Mouse (Mus musculus) adrenal gland, postnatal 25 days (tissue): Measurements from ENCODE around the gene Ampd1. TPM values are rescaled to one million over a fixed set of nuclear protein-coding genes. Genes with fewer than 3 reads are reported as not detected.
A peak's percentile ranks its signal among the peaks of the same experiment; 100 is the strongest.

Experiments
- DNase-seq: peaks from one replicate; pipeline ENCODE4 v3.0.0; 2021; ENCODE audit warnings: mixed read lengths
- total RNA-seq: library from RNA; stranded (reverse); gene quantifications from 2 replicates; pipeline ENCODE4 v1.2.3, GENCODE M21; 2021

Ampd1 gene
- total RNA-seq, 1 experiment from 2014 or later = not detected

- DNase-seq = peak; percentile 95
Observed at GRCm38 (mm10) chr3:103102454-103103390, 28.9 kb downstream of the Ampd1 start, which contains the start of gene Dennd2c. Gene Dennd2c (plus strand): TSS chr3:103102604.

- no peak for DNase-seq
Observed at GRCm38 (mm10) chr3:103107565-103108240, 33.9 kb downstream of the Ampd1 start.

GRCm38 (mm10) chr3:103112216-103112615, 38.4 kb downstream of the Ampd1 start:
- DNase-seq = no peak

GRCm38 (mm10) chr3:103123636-103124035, 49.8 kb downstream of the Ampd1 start:
- DNase-seq = no peak

GRCm38 (mm10) chr3:103126138-103126537, 52.3 kb downstream of the Ampd1 start:
- DNase-seq = no peak

GRCm38 (mm10) chr3:103127177-103127576, 53.4 kb downstream of the Ampd1 start:
- DNase-seq = no peak

GRCm38 (mm10) chr3:103127721-103128120, 53.9 kb downstream of the Ampd1 start:
- DNase-seq = no peak

- no peak for DNase-seq
Observed at GRCm38 (mm10) chr3:103128251-103128650, 54.4 kb downstream of the Ampd1 start.

GRCm38 (mm10) chr3:103129367-103130159, 55.7 kb downstream of the Ampd1 start:
- DNase-seq = no peak

GRCm38 (mm10) chr3:103130236-103130751, 56.5 kb downstream of the Ampd1 start:
- DNase-seq = no peak

- no peak for DNase-seq
Observed at GRCm38 (mm10) chr3:103133098-103133497, 59.3 kb downstream of the Ampd1 start.

GRCm38 (mm10) chr3:103136414-103137077, 62.7 kb downstream of the Ampd1 start:
- no peak for DNase-seq

- peak; percentile 3 for DNase-seq
Observed at GRCm38 (mm10) chr3:103139047-103139446, 65.2 kb downstream of the Ampd1 start.

GRCm38 (mm10) chr3:103140095-103140838, 66.5 kb downstream of the Ampd1 start:
- DNase-seq = peak; percentile 2

- DNase-seq = peak; percentile 46
Observed at GRCm38 (mm10) chr3:103141287-103141686, 67.5 kb downstream of the Ampd1 start.

GRCm38 (mm10) chr3:103142366-103142765, 68.6 kb downstream of the Ampd1 start:
- DNase-seq = no peak

- DNase-seq = no peak
Observed at GRCm38 (mm10) chr3:103145336-103145735, 71.5 kb downstream of the Ampd1 start.

GRCm38 (mm10) chr3:103145791-103146190, 72.0 kb downstream of the Ampd1 start:
- no peak for DNase-seq

- DNase-seq = no peak
Observed at GRCm38 (mm10) chr3:103146330-103147166, 72.7 kb downstream of the Ampd1 start.

- DNase-seq = no peak
Observed at GRCm38 (mm10) chr3:103147775-103148174, 74.0 kb downstream of the Ampd1 start.
